Mouse (Mus musculus): Measurements from ENCODE around the gene Gm16506. TPM values are rescaled to one million over a fixed set of nuclear protein-coding genes. Genes with fewer than 3 reads are reported as not detected.

The Gm16506 gene
- polyA plus RNA-seq (2012; rRNA removed) = not detected in 2 replicates

DNA sequence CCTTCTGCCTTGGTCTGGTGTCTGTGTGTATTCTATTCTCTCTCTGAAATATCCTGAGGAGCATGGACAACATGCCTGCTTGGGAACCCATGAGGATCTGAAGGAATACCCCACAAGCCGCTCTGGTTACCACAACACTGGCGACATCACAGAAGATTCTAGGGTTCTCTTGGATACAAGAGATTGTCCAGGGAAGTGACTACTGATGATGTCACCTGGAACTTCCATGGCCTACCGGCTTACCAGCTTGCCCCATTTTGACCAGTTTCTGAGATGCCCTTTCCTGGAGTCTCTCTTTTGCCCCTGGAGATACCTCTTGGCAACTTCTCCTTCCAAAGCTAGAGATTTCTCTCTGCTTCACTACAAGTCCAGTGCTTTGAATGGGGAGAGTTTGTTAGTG lies at the start of gene Gm16506:
Gene Gm16506 (minus strand): TSS at position 101 of the 400 bp plus-strand sequence.

DNA sequence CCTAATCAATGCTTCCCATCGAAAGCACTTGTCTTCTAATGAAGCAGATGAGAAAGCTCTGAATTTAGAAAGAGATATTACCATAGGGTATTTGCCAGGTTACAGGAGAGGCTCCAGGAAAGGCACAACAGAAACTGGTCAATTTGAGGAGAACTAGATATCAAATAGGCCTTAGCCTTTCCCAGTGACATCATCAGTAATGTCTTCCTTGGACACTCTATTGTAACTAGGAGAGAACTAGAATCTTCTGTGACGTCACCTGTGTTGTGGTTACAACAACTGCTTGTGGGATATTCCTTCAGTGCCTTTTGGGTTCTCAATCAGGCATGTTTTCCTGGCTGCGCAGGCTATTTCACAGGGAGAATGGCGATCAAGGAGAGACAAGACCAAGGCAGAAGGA lies 20.3 kb upstream of the Gm16506 start, which contains the start of gene Gm6526:
Gene Gm6526 (plus strand): TSS at position 301 of the 400 bp plus-strand sequence.

DNA sequence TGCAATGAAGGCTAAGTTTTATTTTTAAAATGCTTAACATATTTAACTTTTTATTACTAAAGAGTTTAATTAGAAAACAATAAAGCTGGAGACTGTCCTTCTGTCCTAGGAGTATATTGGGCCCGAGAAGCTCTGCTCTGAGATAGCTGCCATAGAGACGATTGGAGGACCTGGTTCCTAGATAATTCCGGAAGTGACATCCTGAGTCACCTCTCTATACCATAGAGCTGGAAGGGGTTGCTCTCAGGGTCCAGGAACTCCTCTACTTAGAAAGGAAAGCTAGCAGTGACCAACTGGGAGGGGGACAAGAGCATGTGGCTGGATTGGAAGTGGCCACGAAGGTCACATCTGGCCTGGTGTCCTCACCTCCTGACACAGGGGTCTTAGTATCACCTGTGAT lies 29.7 kb downstream of the Gm16506 start, which contains the start of gene Gm7324:
Gene Gm7324 (plus strand): TSS at position 208 of the 400 bp plus-strand sequence.

DNA sequence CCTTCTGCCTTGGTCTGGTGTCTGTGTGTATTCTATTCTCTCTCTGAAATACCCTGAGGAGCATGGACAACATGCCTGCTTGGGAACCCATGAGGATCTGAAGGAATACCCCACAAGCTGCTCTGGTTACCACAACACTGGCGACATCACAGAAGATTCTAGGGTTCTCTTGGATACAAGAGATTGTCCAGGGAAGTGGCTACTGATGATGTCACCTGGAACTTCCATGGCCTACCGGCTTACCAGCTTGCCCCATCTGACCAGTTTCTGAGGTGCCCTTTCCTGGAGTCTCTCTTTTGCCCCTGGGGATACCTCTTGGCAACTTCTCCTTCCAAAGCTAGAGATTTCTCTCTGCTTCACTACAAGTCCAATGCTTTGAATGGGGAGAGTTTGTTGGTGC lies 50.2 kb downstream of the Gm16506 start, which contains the start of gene Gm8165:
Gene Gm8165 (minus strand): TSS at position 101 of the 400 bp plus-strand sequence.

Other genes starting within 250 kb of the Gm16506 start
- gene Gm5799, start 183.9 kb downstream of the Gm16506 start, polyA plus RNA-seq (2012; rRNA removed) = not detected in 2 replicates
- not detected in 2 replicates for gene Gm17654, start 148.3 kb downstream of the Gm16506 start, polyA plus RNA-seq (2012; rRNA removed)
- gene Gm10375, start 119.5 kb downstream of the Gm16506 start, polyA plus RNA-seq (2012; rRNA removed) = not detected in 2 replicates
- gene Gm8165, start 50.3 kb downstream of the Gm16506 start, polyA plus RNA-seq (2012; rRNA removed) = not detected in 2 replicates
- 0.44 and 0.55 TPM in 2 replicates for gene Gm7324, start 29.7 kb downstream of the Gm16506 start, polyA plus RNA-seq (2012; rRNA removed)
- not detected in 2 replicates for gene Gm6526, start 20.4 kb upstream of the Gm16506 start, polyA plus RNA-seq (2012; rRNA removed)
- not detected in 2 replicates for gene Gm8180, start 57.3 kb upstream of the Gm16506 start, polyA plus RNA-seq (2012; rRNA removed)
- 16.3 and 18.4 TPM in 2 replicates for gene Ear1, start 148.0 kb upstream of the Gm16506 start, polyA plus RNA-seq (2012; rRNA removed)
- not detected in 2 replicates for gene Ear10, start 196.1 kb upstream of the Gm16506 start, polyA plus RNA-seq (2012; rRNA removed)
- gene Gm8113, start 197.9 kb upstream of the Gm16506 start, polyA plus RNA-seq (2012; rRNA removed) = 9.4 and 12.1 TPM in 2 replicates
- not detected in 2 replicates for gene Ang5, start 229.6 kb upstream of the Gm16506 start, polyA plus RNA-seq (2012; rRNA removed)